Mouse (Mus musculus): Measurements from ENCODE around the gene Car14. TPM values are rescaled to one million over a fixed set of nuclear protein-coding genes. Genes with fewer than 3 reads are reported as not detected.
"Not testable (repeated sequence)": the region's sequence is repeated elsewhere in the genome, so short reads cannot be mapped to it uniquely, and the experiment has no call there.

Car14 gene
- polyA plus RNA-seq, 1 experiment from 2014 or later = 78.2 TPM

- no peak for ATAC-seq (replicated peaks; ENCODE audit: extremely low read depth, insufficient read depth, low FRiP score)
- Histone ChIP-seq H3K9ac (ENCODE audit: low read length) (peak overlapping the region; percentile 63), H3K36me3 (ENCODE audit: control insufficient read depth, insufficient read depth) (peaks cover 5% of the 10 kb centered on the region; the same call in 1 of the 2 replicates), H3K9me3 (replicated peaks; ENCODE audit: control insufficient read depth, low read length) (no peaks in the 10 kb centered on the region), H3K4me2 (ENCODE audit: low read depth, low read length) (peak overlapping the region; percentile 80), H3K4me1 (ENCODE audit: control insufficient read depth, insufficient read depth, low read length) (peaks cover 40% of the 10 kb centered on the region), H3K27me3 (ENCODE audit: control insufficient read depth, insufficient read depth, low read length) (no peaks in the 10 kb centered on the region), H3K27ac (ENCODE audit: low read length) (peak overlapping the region; percentile 86), H3K4me3 (ENCODE audit: low read length) (peak overlapping the region; percentile 29)
- WGBS = 49% methylated on average over 9 of the region's 9 CpGs
These were observed 2.7 kb downstream of the Car14 start for GRCm38 (mm10) chr3:95901616-95902372.

- Histone ChIP-seq H3K4me1 (ENCODE audit: control insufficient read depth, insufficient read depth, low read length) (peaks cover 28% of the 10 kb centered on the region), H3K27ac (ENCODE audit: low read length) (no peak overlapping the region), H3K4me3 (ENCODE audit: low read length) (no peak overlapping the region), H3K4me2 (ENCODE audit: low read depth, low read length) (no peak overlapping the region), H3K36me3 (ENCODE audit: control insufficient read depth, insufficient read depth) (peaks cover 5% of the 10 kb centered on the region; the same call in 1 of the 2 replicates), H3K27me3 (ENCODE audit: control insufficient read depth, insufficient read depth, low read length) (no peaks in the 10 kb centered on the region), H3K9ac (ENCODE audit: low read length) (no peak overlapping the region), H3K9me3 (replicated peaks; ENCODE audit: control insufficient read depth, low read length) (no peaks in the 10 kb centered on the region)
- 73% methylated on average over 13 of the region's 13 CpGs for WGBS
- ATAC-seq (replicated peaks; ENCODE audit: extremely low read depth, insufficient read depth, low FRiP score) = no peak
These were observed 4.5 kb downstream of the Car14 start for GRCm38 (mm10) chr3:95899800-95900524.

- H3K4me1 ChIP-seq (ENCODE audit: control insufficient read depth, insufficient read depth, low read length) = peaks cover 32% of the 10 kb centered on the region
- not testable (repeated sequence) for ATAC-seq (replicated peaks; ENCODE audit: extremely low read depth, insufficient read depth, low FRiP score); H3K36me3 ChIP-seq (ENCODE audit: control insufficient read depth, insufficient read depth); H3K9me3 ChIP-seq (replicated peaks; ENCODE audit: control insufficient read depth, low read length); H3K4me3 ChIP-seq (ENCODE audit: low read length); H3K4me2 ChIP-seq (ENCODE audit: low read depth, low read length); H3K27ac ChIP-seq (ENCODE audit: low read length); H3K27me3 ChIP-seq (ENCODE audit: control insufficient read depth, insufficient read depth, low read length); H3K9ac ChIP-seq (ENCODE audit: low read length)
- WGBS = 76% methylated on average over 7 of the region's 7 CpGs
These were observed 9.0 kb downstream of the Car14 start for GRCm38 (mm10) chr3:95895501-95895900.

GRCm38 (mm10) chr3:95894317-95895160 is 10.0 kb downstream of the Car14 start:
- ATAC-seq (replicated peaks; ENCODE audit: extremely low read depth, insufficient read depth, low FRiP score) = peak; percentile 4; the same call in 1 of the 2 replicates
- peaks cover 32% of the 10 kb centered on the region for H3K4me1 ChIP-seq (ENCODE audit: control insufficient read depth, insufficient read depth, low read length)
- peak overlapping the region; percentile 78 for H3K9ac ChIP-seq (ENCODE audit: low read length)
- H3K36me3 ChIP-seq (ENCODE audit: control insufficient read depth, insufficient read depth) = peaks cover 5% of the 10 kb centered on the region; the same call in 1 of the 2 replicates
- peak overlapping the region; percentile 66 for H3K4me3 ChIP-seq (ENCODE audit: low read length)
- 5% methylated on average over 15 of the region's 16 CpGs for WGBS
- H3K27ac ChIP-seq (ENCODE audit: low read length) = peak overlapping the region; percentile 87
- H3K27me3 ChIP-seq (ENCODE audit: control insufficient read depth, insufficient read depth, low read length) = no peaks in the 10 kb centered on the region
- H3K4me2 ChIP-seq (ENCODE audit: low read depth, low read length) = peak overlapping the region; percentile 87
- H3K9me3 ChIP-seq (replicated peaks; ENCODE audit: control insufficient read depth, low read length) = no peaks in the 10 kb centered on the region

GRCm38 (mm10) chr3:95893606-95894316 is 10.7 kb downstream of the Car14 start, which contains the start of gene Aph1a:
Gene Aph1a, plus strand, starts transcription at chr3:95893969.
- 1% methylated on average over 25 of the region's 43 CpGs for WGBS

GRCm38 (mm10) chr3:95893126-95893525 is 11.4 kb downstream of the Car14 start:
- ATAC-seq (replicated peaks; ENCODE audit: extremely low read depth, insufficient read depth, low FRiP score) = no peak
- Histone ChIP-seq H3K9ac (ENCODE audit: low read length) (peak overlapping the region; percentile 72), H3K9me3 (replicated peaks; ENCODE audit: control insufficient read depth, low read length) (no peaks in the 10 kb centered on the region), H3K27ac (ENCODE audit: low read length) (peak overlapping the region; percentile 97), H3K4me3 (ENCODE audit: low read length) (peak overlapping the region; percentile 66), H3K27me3 (ENCODE audit: control insufficient read depth, insufficient read depth, low read length) (no peaks in the 10 kb centered on the region), H3K4me1 (ENCODE audit: control insufficient read depth, insufficient read depth, low read length) (peaks cover 32% of the 10 kb centered on the region), H3K36me3 (ENCODE audit: control insufficient read depth, insufficient read depth) (peaks cover 5% of the 10 kb centered on the region; the same call in 1 of the 2 replicates), H3K4me2 (ENCODE audit: low read depth, low read length) (peak overlapping the region; percentile 60)
- WGBS = 18% methylated on average over 7 of the region's 7 CpGs

More at GRCm38 (mm10) chr3:95893606-95894316, 10.7 kb downstream of the Car14 start, which contains the start of gene Aph1a:
- Histone ChIP-seq H3K9ac (ENCODE audit: low read length) (peak within 1 kb of the TSS; percentile 78), H3K4me1 (ENCODE audit: control insufficient read depth, insufficient read depth, low read length) (peaks cover 32% of the 10 kb centered on the region), H3K27ac (ENCODE audit: low read length) (peak within 1 kb of the TSS; percentile 97), H3K4me3 (ENCODE audit: low read length) (peak within 1 kb of the TSS; percentile 66), H3K4me2 (ENCODE audit: low read depth, low read length) (peak within 1 kb of the TSS; percentile 87)
- peak; percentile 94 for ATAC-seq (replicated peaks; ENCODE audit: extremely low read depth, insufficient read depth, low FRiP score)
- not testable (repeated sequence) for H3K9me3 ChIP-seq (replicated peaks; ENCODE audit: control insufficient read depth, low read length); H3K36me3 ChIP-seq (ENCODE audit: control insufficient read depth, insufficient read depth); H3K27me3 ChIP-seq (ENCODE audit: control insufficient read depth, insufficient read depth, low read length)

GRCm38 (mm10) chr3:95892066-95893052 is 12.1 kb downstream of the Car14 start:
- peak overlapping the region; percentile 67 for H3K4me2 ChIP-seq (ENCODE audit: low read depth, low read length)
- peaks cover under 1% of the 10 kb centered on the region; the same call in 1 of the 2 replicates for H3K36me3 ChIP-seq (ENCODE audit: control insufficient read depth, insufficient read depth)
- H3K9me3 ChIP-seq (replicated peaks; ENCODE audit: control insufficient read depth, low read length) = no peaks in the 10 kb centered on the region
- peak overlapping the region; percentile 54 for H3K4me3 ChIP-seq (ENCODE audit: low read length)
- H3K9ac ChIP-seq (ENCODE audit: low read length) = peak overlapping the region; percentile 73
- peak overlapping the region; percentile 97 for H3K27ac ChIP-seq (ENCODE audit: low read length)
- WGBS = 32% methylated on average over 11 of the region's 11 CpGs
- H3K27me3 ChIP-seq (ENCODE audit: control insufficient read depth, insufficient read depth, low read length) = no peaks in the 10 kb centered on the region
- ATAC-seq (replicated peaks; ENCODE audit: extremely low read depth, insufficient read depth, low FRiP score) = no peak
- H3K4me1 ChIP-seq (ENCODE audit: control insufficient read depth, insufficient read depth, low read length) = peaks cover 32% of the 10 kb centered on the region

All from heart, embryonic 16.5 days (tissue).